Mouse (Mus musculus): ENCODE results near the gene Nktr.

The Nktr gene

DNA sequence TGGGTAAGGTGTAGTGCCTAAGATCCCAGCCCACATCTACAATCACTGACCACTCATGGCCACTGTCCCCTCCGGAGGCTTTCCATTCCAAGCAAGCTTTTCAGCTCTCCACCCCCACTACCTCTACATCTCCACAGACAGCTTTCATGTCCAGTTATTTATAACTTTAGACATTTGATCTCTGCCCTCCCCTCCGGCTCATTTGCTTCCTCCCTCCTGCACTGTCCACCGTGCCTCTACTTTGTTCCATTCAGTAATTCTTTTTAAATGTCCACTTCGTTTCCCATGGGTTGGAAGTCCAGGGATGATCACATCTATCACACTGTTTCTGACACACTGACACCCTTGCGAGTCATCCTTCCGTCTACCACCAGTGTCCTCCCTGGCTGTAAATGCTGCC is 11.2 kb upstream of the Nktr start:
- DNase-seq (ENCODE audit: low spot score in 2 of 2) = no peak

DNA sequence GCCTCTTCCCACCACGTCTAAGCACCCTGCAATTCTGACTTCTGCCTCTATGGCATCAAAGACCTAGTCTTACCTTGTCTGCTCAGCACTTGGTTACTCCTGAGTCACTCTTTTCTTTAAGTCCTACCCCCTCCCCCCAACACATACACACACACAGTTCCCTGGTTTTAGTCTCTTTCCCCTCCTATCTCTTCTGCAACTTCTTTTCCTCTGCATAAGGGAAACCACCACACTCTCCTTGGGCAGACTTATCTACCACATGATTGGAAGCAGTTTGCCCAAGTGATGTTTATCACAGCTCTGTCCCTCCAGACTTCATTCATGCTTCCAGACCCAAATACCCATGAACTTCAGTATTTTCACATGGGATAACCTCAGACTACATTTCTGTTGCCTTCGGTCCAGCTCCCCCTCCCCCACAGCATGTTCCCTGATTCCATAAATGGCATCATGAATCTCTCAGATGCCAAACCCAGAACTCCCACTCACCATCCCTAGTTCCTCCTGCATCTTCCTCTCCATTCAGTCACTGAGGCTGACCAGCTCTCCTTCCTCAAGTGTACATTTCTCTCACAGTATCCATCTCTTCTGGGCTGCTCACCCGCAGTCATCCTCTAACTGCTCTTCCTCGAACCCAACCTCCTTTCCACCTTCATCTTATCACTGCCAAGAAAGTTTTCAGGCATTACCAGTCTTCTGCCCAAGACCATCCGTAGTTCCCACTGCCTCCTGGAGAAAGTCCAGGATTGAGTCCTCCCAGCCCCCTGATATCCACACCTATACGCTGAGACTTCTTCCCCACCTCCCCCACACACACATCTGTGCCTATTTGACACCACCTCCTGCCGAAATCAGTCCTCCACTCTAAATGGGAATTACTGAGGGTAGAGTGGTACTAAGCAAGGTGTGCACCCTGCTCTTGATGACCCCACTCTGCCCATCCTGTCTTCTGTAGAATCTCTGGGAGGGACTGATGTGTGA is 10.2 kb upstream of the Nktr start:
- DNase-seq (ENCODE audit: low spot score in 2 of 2) = no peak

DNA sequence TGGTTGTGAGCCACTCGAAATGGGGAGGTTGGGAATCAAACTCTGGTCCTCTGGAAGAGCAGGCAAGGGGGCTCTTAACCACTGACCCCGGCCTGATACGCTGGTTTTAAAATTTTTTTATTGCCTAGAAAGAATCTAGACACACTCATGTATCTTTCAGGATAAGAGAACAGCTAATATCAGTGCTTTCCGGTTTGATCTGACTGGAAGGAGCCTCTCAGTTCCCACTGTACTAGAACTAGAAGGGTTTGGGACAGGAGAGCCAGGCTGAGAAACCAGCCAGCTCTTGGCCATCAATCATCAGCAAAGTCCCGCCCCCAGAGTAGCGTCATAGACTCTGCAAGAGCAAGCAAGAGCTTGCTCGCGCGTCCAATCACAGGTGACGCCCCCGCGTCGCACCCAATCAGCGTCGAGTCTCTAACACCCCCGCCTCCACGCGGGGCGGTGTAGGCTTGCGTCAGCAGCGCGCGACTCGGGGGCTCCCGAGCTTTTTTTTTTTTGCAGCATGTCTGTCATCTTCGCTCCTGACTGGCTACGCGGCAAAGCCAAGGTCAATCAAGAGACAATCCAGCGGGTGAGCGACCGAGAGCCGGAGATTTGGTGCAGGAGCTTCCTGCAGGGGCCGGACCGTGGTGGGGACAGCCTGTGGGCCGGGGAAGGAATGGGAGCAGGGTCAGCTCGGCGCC is 8.9 kb upstream of the Nktr start, which contains the start of gene Ss18l2:
Ss18l2 (plus strand) TSS at position 432 of the 686 bp plus-strand sequence.
- DNase-seq (ENCODE audit: low spot score in 2 of 2) = peak; percentile 95 to 99

DNA sequence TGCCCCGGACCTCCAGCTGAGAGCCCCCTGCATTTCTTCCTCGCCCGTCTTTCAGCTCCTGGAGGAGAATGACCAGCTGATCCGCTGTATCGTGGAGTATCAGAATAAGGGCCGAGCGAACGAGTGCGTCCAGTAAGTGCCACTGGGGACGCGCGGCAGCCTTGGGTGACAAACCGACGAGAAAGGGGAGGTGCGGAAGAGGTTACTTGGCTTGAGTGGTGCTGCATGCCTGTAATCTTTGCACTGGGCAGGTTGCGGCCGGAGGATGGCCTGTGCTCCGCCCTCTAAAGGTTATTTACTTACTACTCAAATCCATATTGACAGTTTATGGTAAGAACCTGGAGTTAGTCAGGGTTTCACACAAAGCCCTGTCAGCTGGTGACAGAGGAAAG is 8.4 kb upstream of the Nktr start:
- no peak for DNase-seq (ENCODE audit: low spot score in 2 of 2)

DNA sequence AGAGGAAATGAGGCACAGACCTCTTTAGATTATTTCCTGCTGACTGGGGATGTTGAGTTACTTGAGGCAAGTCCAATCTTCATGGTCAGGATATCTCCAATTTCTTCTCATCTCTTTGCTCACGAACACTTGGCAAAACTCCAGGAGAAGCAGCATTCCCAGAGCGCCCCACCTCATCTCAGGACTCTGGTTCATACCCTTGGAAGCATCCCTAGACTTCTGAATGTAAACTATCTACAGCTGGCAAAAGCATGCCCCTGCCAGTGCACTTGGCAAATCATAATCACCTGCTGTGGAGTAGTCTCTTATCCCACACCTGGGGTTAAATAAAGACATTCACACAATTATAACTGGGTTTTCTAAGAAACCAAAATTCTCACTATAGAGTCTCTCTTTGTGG is 1.9 kb upstream of the Nktr start:
- DNase-seq (ENCODE audit: low spot score in 2 of 2) = no peak

DNA sequence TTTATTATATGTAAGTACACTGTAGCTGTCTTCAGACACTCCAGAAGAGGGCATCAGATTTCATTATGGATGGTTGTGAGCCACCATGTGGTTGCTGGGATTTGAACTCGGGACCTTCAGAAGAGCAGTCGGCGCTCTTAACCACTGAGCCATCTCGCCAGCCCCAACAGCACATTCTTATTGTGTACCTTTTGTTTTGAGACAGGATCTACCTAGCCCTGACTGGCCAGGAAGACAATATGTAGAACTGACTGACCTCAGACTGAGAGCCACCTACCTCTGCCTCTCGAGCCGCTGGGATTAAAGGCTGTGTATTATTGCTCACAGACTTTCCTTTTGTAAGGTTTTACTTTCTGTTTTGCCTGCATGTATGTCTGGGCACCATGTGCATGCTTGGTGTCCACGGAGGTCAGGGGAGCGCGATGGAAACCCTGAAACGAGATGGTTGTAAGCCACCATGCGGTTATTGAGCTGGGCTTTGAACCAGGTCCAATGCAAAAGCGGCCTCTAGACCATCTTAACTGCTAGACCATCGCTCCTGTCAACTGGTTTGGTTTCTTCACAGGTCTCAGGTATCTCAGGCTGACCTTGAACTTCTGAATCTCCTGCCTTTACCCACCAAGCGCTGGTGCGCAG is 781 bp upstream of the Nktr start:
- no peak for DNase-seq (ENCODE audit: low spot score in 2 of 2)

DNA sequence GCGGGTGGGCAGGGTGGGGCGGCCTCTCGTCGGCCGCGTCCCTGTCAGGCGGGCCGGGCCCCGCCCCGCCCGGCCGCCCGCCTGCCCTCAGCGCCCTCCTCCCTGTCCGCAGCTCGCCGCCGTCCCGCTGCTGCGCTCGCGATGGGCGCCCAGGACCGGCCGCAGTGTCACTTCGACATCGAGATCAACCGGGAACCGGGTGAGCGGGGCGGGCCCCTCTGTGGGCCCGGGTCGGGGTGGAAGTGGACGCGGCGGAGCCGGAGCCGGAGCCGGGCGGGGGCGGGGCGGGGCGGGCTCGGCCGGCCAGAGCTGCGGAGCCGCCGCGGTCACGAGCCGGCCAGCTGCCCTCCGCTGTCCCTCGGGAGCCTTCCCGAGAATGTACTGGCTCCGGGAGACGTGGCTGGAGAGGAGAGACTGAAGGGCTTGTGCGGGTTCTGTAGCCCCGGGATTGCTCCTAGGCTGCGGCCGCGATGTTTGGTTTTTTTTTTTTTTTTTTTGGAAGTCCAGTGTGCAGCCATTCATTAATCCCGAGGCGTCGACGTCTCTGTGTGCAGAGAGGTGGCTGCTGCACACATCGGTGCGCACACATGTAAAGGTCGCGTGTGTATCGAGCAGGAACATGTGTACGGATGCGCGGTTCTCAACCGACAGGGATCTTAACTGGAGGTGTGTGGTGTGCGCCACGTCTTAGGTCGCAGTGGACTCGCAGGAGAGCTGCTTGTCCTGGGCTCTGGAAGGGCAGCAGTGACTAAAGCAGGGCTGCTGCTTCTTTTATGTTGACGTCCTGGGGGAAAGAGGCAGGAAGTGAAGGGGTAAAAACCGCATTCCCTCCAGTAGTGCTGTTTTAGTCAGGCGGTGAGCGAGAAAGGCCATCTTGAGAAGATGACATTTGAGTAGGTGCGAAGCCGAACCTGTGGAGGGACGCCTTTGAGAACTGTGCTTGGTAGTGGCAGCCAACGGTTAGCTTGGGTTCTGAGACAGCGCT is 670 bp downstream of the Nktr start:
- DNase-seq (ENCODE audit: low spot score in 2 of 2) = no peak

DNA sequence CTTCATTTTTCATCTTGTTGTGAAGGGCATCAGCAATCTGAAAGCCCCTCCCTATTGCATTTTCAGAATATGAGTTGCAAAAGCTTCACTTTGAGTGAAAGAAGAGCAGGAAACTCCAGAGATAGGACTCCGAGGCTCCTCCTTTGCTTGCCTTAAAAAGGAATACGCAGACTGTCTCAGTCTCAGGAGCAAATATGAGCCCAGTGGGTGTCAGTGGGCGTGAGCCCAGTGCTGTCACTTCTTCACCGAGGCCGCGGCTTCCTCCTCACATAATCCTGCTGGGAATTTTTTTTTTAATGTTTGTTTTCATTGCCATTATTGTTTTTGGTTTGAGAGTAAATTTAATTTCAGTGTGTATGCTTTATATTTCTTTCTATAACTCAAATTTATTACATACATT is 21.5 kb downstream of the Nktr start:
- no peak for DNase-seq (ENCODE audit: low spot score in 2 of 2)

DNA sequence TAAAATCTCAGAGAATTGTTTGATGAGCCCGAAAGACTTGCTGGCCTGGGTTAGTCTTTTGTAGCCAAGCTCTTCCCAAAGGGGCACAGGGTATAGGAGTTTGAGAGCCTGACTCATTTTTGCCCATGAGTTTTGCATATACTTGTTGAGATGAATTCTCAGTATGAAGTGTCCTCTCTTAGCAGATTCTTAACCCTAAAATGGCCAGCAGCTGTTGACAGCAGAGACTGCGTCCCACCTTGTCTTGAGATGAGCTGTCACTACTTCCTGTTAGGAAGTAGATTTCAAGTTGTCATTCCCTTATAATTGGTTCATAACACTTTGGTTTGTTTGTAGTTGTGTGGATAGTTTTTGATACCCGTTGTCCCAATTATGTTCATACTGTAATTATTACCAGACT is 22.2 kb downstream of the Nktr start:
- no peak for DNase-seq (ENCODE audit: low spot score in 2 of 2)

DNA sequence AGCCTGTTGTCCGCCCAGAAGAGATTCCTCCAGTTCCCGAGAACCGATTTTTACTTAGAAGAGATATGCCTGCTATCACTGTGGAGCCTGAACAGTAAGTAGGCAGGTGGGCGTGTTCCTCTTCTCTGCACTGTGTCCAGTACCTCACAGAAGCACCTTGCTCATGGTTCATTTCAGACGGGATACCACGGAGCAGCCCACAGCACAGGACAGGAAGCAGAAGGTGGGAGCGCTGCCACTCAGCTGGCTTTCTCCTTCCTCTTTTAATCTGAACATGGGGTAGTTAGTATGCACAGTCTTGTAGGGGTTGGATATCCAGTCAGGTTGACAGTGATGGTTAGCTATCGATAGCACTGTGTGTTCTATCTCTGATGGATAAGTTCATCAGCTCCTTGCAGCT is 25.1 kb downstream of the Nktr start:
- no peak for DNase-seq (ENCODE audit: low spot score in 2 of 2)

DNA sequence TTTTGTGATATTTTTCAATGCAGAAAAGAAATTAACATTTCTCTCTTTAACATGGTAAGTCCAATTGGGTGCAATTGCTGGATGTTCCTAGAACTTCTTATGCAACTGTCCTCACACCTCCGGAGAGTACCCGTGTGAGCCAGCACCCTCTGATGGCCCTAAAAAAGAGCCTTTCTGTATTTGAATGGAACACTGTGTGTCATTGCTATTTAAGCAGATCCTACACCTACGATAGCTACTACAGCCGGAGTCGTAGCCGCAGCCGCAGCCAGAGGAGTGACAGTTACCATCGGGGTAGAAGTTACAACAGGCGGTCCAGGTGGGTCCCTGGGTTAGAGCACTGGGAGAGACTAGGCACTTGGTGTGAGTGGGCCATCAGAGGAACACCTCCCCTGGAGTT is 33.8 kb downstream of the Nktr start:
- no peak for DNase-seq (ENCODE audit: low spot score in 2 of 2)

DNA sequence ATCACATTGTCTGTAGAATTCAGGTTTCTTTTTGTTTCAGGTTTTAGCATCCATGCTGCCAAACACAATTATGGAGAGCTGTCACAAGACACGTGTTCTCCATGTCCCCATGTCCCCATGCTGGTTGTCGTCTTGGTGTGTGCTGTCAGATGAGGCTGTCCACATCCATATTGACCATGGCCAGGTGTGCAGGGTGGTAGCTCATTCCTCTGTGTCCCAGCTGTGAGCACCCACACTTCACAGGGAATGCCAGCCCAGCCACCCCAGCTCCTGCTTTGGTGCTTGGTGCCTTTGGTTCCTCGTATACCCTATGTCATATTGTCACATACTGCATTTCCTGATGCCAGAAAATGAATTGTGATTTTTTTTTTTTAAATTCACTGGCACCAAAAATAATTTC is 35.7 kb downstream of the Nktr start:
- DNase-seq (ENCODE audit: low spot score in 2 of 2) = no peak

DNA sequence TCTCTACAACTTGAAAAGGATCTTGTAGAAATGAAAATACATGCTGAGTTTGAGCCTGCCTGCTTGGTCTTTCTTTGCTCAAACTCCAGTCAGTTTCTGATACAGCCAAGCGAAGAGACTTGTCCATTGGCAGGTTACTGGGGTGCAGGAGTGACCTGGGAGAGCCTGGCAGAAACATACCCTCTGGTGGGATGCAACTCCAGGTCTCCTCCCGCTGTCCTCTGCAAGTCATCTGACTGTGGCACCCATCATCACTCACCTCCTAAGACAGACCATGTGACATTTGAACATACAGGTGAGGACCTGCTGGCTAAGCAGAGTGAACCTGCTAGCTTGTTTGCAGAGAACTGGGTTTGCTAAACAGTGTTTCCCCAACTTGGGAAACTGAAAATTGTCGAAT is 37.8 kb downstream of the Nktr start:
- DNase-seq (ENCODE audit: low spot score in 2 of 2) = peak in 1 of 2 experiments; percentile 16

DNA sequence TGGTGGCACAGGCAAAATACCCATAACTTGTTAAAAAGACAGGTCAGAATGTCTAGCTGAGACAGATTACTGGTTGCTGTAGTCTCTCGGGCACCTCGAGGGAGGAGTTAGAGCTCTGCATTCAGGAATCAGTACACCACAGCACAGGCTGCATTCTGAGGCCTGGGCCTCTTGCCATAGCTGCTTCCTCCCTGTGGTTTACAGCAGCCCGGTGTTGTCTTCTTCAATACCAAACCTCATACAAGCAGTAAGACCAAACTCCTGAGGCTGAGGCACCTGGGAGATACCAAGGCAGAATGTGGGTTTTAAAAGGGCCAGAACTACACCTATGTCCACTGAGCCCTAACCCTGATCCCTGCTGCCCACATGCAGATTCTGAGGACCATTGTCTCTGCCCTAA is 38.5 kb downstream of the Nktr start:
- DNase-seq (ENCODE audit: low spot score in 2 of 2) = peak in 1 of 2 experiments; percentile 31

DNA sequence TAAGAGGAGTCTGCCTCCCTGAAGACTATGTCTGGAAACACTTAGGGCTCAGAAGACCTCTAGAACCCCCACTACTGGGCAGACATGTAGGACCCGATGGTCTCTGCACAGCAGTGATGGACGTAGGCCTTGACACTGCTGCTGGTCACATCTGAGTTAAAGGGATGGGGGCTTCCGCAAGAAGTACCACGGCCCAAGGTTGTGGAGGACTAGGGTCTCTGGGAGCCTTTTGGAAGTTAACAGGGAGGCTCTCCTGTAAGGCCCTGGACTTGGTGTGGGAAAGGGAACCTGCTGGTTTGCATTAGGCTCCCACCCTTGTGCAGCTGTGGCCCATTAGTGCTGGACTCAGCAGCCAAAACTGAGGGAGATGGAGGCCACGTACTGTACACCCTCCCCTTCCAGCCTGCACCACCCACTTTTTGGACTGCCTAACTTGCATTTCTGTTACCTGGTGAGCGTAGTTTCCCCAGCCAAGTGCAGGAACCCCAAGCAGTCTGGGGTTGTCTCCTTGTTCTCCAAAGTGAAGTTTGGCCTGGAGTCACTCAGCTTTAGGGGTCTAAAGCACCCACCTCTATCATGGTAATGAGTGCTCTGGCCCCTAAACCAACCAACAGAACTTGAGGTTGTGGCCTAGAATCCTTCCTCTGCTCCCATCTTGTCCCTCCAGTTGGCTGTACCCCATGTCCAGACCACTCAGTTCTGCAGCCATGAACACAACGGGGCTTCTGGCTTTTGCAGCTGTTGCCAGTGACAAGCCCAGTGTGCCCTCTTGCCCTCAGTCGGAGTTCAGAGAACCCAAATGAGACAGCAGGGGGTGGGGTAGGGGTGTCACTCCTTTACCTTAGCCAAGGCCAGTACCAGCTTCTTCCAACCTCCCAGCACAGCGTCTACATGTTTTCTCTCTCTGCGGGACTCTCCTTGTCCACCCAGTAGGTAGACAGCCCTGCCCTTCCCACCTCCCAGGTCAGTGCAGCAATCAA is 39.2 kb downstream of the Nktr start:
- DNase-seq (ENCODE audit: low spot score in 2 of 2) = peak; percentile 41 to 58

DNA sequence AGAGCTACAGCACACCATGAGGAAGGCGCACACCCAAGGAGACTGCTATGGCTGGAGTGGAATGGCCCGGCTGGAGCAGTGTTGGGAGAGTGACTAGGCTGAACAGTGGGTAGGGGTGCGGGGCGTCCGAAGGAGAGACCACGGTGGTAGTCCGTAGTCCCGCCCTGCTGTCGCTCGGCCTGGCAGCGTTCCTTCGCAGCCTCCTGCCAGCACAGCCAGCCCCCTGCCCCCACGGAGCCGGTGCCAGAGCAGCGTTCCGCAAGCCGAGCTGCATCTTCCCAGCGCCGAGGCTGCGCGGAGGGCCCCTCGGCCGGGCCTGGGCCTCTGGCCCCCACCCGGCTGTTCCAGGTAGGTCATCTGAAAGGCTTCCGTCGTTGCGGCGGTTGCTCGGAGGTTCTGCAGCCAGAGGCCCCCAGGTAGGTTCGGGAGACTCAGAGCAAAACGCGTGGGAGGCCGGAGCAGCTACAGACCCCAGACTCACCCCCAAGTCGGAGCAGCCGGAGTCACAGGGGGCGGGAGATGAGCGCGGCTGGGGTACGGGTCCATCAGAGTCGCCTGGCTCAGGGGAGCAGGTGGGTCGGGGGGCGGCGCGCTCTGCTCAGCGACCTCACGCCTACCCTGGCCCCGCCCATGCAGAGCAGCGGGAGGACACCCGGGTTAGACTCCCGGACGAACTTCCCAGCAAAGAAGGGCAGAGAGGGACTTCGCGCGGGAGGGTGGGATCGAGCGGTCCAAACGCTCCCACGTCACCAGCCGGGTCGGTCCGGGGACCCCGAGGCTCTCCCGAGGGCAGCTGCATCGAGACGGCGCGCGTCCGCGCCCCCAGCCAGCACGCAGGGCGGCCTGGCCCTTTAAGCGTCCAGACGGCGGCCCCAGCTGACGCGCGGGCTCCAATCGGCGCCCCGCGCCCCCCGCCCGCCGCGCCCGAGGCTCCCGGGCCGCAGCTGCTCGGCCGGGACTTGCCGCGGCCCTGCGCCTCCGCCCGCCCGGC is 40.4 kb downstream of the Nktr start, which contains the start of gene Zfp651:
Zfp651 (plus strand) TSS at position 240 of the 991 bp plus-strand sequence.
- peak; percentile 67 to 77 for DNase-seq (ENCODE audit: low spot score in 2 of 2)

DNA sequence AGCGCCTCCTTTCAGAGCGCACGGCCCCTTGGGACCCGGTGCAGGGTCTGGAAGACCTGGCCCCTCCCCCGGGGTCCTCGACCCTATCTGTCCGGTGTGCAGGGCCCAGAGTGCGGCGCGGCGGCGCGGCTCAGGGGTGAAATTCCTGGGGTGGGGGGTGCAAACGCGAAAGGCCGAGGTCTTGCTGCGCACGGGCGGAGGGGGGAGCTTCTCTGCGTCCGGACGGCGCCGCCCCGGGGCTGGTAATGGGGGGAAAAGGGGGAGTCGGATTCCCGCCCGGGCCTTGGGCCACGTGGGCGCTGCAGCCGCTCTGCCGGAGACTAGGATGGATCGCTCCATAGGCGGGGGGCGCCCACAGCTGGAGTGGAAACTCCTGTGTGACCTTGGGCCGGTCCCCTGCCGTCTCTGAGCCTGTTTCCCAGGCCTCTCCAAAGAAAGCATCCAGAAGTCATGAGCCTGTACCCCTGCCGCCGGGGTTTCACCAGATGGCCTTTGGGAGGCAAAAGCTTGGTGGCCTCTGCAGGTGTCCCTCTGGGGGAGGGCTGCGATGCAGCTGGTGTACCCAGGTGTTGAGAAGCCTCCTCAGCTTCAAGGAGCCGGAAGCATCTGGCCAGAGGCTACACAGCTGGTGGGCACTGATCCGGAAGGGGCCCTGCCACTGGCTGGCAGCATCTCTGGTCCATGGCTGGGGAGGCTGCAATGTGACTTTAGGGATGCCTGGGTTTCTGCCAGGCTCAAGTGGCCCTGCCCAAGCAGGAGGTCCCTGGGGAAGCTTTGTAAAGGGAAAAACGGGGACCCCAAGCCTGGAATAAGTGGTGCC is 41.5 kb downstream of the Nktr start:
- DNase-seq (ENCODE audit: low spot score in 2 of 2) = peak; percentile 83 to 88
